In genomic region chr1:130300065-130300815, GRCm38 (mm10) we compare ENCODE assay signal across 8 mouse cellular contexts.
A peak's percentile ranks its signal among the peaks of the same experiment; 100 is the strongest.
DNase-seq lines count a peak whose midpoint lies in the region; ATAC-seq and TF ChIP-seq lines count a peak whose summit lies in the region.

No protein-coding gene starts in this region.

- no peak for TF ChIP-seq CTCF in forebrain, postnatal 0 days (IDR thresholded peaks at IDR 0.05; ENCODE audit: low read depth)
- no peak for TF ChIP-seq CTCF in liver, embryonic 14.5 days (IDR thresholded peaks at IDR 0.05; ENCODE audit: low read depth)

- no peaks in the 10 kb centered on the region for H3K27me3 ChIP-seq in forebrain, postnatal 0 days (ENCODE audit: insufficient read depth, low read length)
- H3K27me3 ChIP-seq in liver, embryonic 14.5 days (ENCODE audit: control insufficient read depth, insufficient read depth, low read length): no peaks in the 10 kb centered on the region

- WGBS in forebrain, postnatal 0 days: 6% methylated on average over 13 of the region's 13 CpGs
- 4% methylated on average over 13 of the region's 13 CpGs for WGBS in liver, embryonic 14.5 days (ENCODE audit: insufficient replicate concordance)

- TF ChIP-seq EP300 in liver, embryonic 14.5 days (IDR thresholded peaks at IDR 0.05; ENCODE audit: low read depth): peak; percentile 94

- peak; percentile 73 for ATAC-seq in forebrain, postnatal 0 days
- peak; percentile 86 for ATAC-seq in liver, embryonic 14.5 days (ENCODE audit: insufficient read depth)

- peak overlapping the region; percentile 14; the same call in 1 of the 2 replicates for H3K9ac ChIP-seq in forebrain, postnatal 0 days
- 0 out of 2 replicates have a peak overlapping the region, but pooled peaks have one; percentile 18 for H3K9ac ChIP-seq in liver, embryonic 14.5 days (replicated peaks)

- H3K4me1 ChIP-seq in forebrain, postnatal 0 days (ENCODE audit: insufficient read depth): 0 out of 2 replicates have a peak, but pooled peaks cover 5% of the 10 kb centered on the region
- peaks cover 8 to 22% of the 10 kb centered on the region in 2 experiments for H3K4me1 ChIP-seq in liver, embryonic 14.5 days (replicated peaks; ENCODE audit: control insufficient read depth in 2 of 2, insufficient read depth in 2 of 2, low read length in 1 of 2)

- H3K4me3 ChIP-seq in forebrain, postnatal 0 days (ENCODE audit: low read depth, low read length): no peak overlapping the region
- peak overlapping the region in 1 of 2 experiments; percentile 11; a peak in 1 of 4 replicates for H3K4me3 ChIP-seq in liver, embryonic 14.5 days (ENCODE audit: insufficient read depth in 1 of 2, low read depth in 2 of 2, low read length in 2 of 2)

- peak overlapping the region; percentile 25 for H3K4me2 ChIP-seq in forebrain, postnatal 0 days (ENCODE audit: low read depth)
- H3K4me2 ChIP-seq in liver, embryonic 14.5 days (ENCODE audit: low read depth): peak overlapping the region; percentile 64

- no peaks in the 10 kb centered on the region for H3K9me3 ChIP-seq in forebrain, postnatal 0 days (ENCODE audit: low read length)
- H3K9me3 ChIP-seq in liver, embryonic 14.5 days (ENCODE audit: control insufficient read depth, low read length): no peaks in the 10 kb centered on the region

- H3K27ac ChIP-seq in forebrain, postnatal 0 days (ENCODE audit: low read depth, low read length): no peak overlapping the region
- H3K27ac ChIP-seq in liver, embryonic 14.5 days: no peak overlapping the region

- H3K36me3 ChIP-seq in forebrain, postnatal 0 days (ENCODE audit: insufficient read depth): no peaks in the 10 kb centered on the region
- H3K36me3 ChIP-seq in liver, embryonic 14.5 days (replicated peaks; ENCODE audit: control insufficient read depth, insufficient read depth, low read depth): no peaks in the 10 kb centered on the region

- DNase-seq in adrenal gland, postnatal 10 days: peak; percentile 29
- no peak for DNase-seq in adrenal gland, adult 8-10 months
- DNase-seq in MEL-GATA-1-ER (ENCODE audit: extremely low read depth, low read depth): peak; percentile 84
- DNase-seq in forebrain, postnatal 0 days: peak; percentile 37
- DNase-seq in liver, embryonic 14.5 days (ENCODE audit: low read depth in 3 of 3, low spot score in 3 of 3): peak; percentile 42 to 44 (median 43)
- DNase-seq in B cell, adult 2 months: no peak
- no peak for DNase-seq in frontal cortex, adult 2 months (ENCODE audit: extremely low spot score in 1 of 2, low spot score in 1 of 2)
- DNase-seq in spleen, postnatal 10 days (ENCODE audit: low spot score in 2 of 2): no peak

Comparison
In these comparisons a context has a peak if more than half of its experiments do, and no peak if none do; other contexts are left out.
1. DNase-seq: peak in adrenal gland, postnatal 10 days (single experiment), MEL-GATA-1-ER (single experiment), forebrain, postnatal 0 days (single experiment) and liver, embryonic 14.5 days (3 of 3); none in adrenal gland, adult 8-10 months (single experiment), B cell, adult 2 months (0 of 2), frontal cortex, adult 2 months (0 of 2) and spleen, postnatal 10 days (0 of 2).